Mouse (Mus musculus) heart, embryonic 12.5 days (tissue): ENCODE data around the gene Exoc3. TPM values are rescaled to one million over a fixed set of nuclear protein-coding genes. Genes with fewer than 3 reads are reported as not detected.

ENCODE experiments used
- ATAC-seq: fragments of 200-750 bp; cut with Nextera tagmentation; 2 replicates; pipeline ENCODE4 v1.8.0; 2017; ENCODE audit warnings: moderate TSS enrichment, moderate library complexity; ENCODE audit not compliant: insufficient number of reproducible peaks, low FRiP score
- H3K27ac ChIP-seq: fragments of 300-500 bp; sonication (generic); 2 replicates; pipeline ENCODE4 v1.5.1; 2016; ENCODE audit warnings: mild to moderate bottlenecking, moderate library complexity; ENCODE audit not compliant: poor library complexity, severe bottlenecking
- H3K27me3 ChIP-seq: fragments of 300-500 bp; sonication (generic); replicated peaks from 2 replicates; pipeline ENCODE4 v1.6.1; 2016; ENCODE audit warnings: mild to moderate bottlenecking, moderate library complexity
- H3K36me3 ChIP-seq: fragments of 300-500 bp; sonication (generic); 2 replicates; pipeline ENCODE4 v1.6.1; 2016; ENCODE audit warnings: mild to moderate bottlenecking, moderate library complexity
- H3K4me1 ChIP-seq: fragments of 300-500 bp; sonication (generic); replicated peaks from 2 replicates; pipeline ENCODE4 v1.6.1; 2016; ENCODE audit warnings: mild to moderate bottlenecking
- H3K4me2 ChIP-seq: fragments of 300-500 bp; sonication (generic); 2 replicates; pipeline ENCODE4 v1.6.1; 2016; ENCODE audit warnings: mild to moderate bottlenecking, moderate library complexity
- H3K4me3 ChIP-seq: fragments of 300-500 bp; sonication (generic); 2 replicates; pipeline ENCODE4 v1.5.1; 2016; ENCODE audit warnings: mild to moderate bottlenecking
- H3K9ac ChIP-seq: fragments of 300-500 bp; sonication (generic); 2 replicates; pipeline ENCODE4 v1.6.1; 2016; ENCODE audit warnings: mild to moderate bottlenecking, moderate library complexity
- H3K9me3 ChIP-seq: fragments of 300-500 bp; sonication (generic); replicated peaks from 2 replicates; pipeline ENCODE4 v1.6.1; 2016; ENCODE audit warnings: mild to moderate bottlenecking, moderate library complexity
- WGBS: fragments of 180-500 bp; shearing (Covaris S2); methylation state at CpG from one replicate; pipeline ENCODE4 v1.1.7; 2016; 5-methylcytosine and 5-hydroxymethylcytosine counted together
- polyA plus RNA-seq: library from polyadenylated mRNA; unstranded; fragments of >200 nt; fragmentation: Nextera tagmentation; extraction: Ambion mirVana; gene quantifications from 2 replicates; pipeline ENCODE4 v1.2.1, GENCODE M21; 2016

Exoc3 gene
- polyA plus RNA-seq, 1 experiment from 2014 or later = 51.0 TPM

DNA sequence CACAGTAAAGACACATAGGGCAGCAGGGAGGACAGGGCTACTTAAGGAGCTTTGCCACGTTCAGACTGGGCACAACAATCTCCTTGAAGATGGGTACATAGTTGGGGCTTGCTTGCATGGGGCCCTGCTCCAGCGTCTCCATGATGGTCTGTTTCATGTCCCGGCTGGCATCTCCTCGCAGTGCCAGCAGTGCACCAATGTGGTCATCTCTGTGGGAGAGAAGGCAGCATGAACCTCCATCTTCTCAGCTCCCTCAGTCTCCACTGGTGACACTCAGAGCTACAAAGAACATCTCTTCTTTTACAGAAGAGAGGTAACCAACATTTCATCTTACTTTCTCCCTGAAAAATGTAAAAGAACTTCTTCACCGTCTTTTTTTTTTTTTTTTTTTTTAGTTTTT, 36.5 kb downstream of the Exoc3 start:
- peaks cover 61% of the 10 kb centered on the region for H3K36me3 ChIP-seq

DNA sequence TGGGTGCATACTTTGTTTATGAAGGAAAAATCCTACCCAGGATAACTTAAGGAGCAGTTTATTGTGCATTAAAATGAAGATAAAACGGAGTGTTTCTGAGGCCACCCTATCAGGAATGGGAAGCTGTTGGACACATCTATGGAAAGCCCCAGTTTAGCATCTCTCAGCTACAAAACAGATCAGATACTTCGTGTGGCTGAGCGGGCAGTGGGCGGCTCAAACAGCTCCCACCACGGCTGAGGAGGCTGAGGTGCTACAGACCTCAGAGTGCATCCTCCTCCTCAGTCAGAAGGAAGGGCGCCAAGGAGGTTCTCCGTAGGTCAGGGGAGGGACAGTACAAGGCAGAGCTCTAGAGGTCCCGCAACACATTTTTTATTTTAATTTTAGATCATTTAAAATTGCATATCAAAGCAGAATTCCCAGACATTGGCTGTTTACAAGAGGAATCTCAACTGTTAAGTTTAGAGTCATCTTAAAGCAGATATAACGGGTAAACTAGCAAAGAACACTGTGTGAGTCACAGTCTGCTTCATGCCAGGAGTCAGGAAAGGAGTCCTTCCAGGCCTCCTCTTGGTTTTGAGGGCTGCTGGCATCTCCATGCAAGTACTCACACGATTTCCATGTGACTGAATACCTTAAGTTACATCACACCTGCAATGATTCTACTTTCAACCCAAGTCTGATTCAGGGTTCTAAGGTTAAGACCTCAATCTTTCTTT, 38.9 kb downstream of the Exoc3 start:
- H3K9me3 ChIP-seq = no peaks in the 10 kb centered on the region
- H3K4me1 ChIP-seq = peaks cover 11% of the 10 kb centered on the region; the same call in 1 of the 2 replicates
- H3K27ac ChIP-seq = no peak overlapping the region
- no peaks in the 10 kb centered on the region for H3K27me3 ChIP-seq
- H3K4me3 ChIP-seq = no peak overlapping the region
- H3K9ac ChIP-seq = no peak overlapping the region
- H3K36me3 ChIP-seq = peaks cover 47% of the 10 kb centered on the region
- ATAC-seq = no peak
- 79% methylated on average over 10 of the region's 10 CpGs for WGBS
- no peak overlapping the region for H3K4me2 ChIP-seq

More for the DNA sequence above, 36.5 kb downstream of the Exoc3 start:
- Histone ChIP-seq H3K4me2 (no peak overlapping the region), H3K4me3 (no peak overlapping the region), H3K4me1 (peaks cover 2% of the 10 kb centered on the region; the same call in 1 of the 2 replicates), H3K27ac (no peak overlapping the region), H3K27me3 (no peaks in the 10 kb centered on the region), H3K9ac (no peak overlapping the region), H3K9me3 (no peaks in the 10 kb centered on the region)
- WGBS = 90% methylated on average over 5 of the region's 5 CpGs
- ATAC-seq = no peak

- Histone ChIP-seq H3K4me3 (no peak overlapping the region), H3K36me3 (peaks cover 28% of the 10 kb centered on the region), H3K4me2 (no peak overlapping the region), H3K9me3 (no peaks in the 10 kb centered on the region), H3K27ac (no peak overlapping the region), H3K4me1 (peaks cover 11% of the 10 kb centered on the region; the same call in 1 of the 2 replicates), H3K27me3 (no peaks in the 10 kb centered on the region), H3K9ac (no peak overlapping the region)
- WGBS = 72% methylated on average over 2 of the region's 2 CpGs
- ATAC-seq = no peak
Observed at GRCm38 (mm10) chr13:74167492-74167891, 41.0 kb downstream of the Exoc3 start.

DNA sequence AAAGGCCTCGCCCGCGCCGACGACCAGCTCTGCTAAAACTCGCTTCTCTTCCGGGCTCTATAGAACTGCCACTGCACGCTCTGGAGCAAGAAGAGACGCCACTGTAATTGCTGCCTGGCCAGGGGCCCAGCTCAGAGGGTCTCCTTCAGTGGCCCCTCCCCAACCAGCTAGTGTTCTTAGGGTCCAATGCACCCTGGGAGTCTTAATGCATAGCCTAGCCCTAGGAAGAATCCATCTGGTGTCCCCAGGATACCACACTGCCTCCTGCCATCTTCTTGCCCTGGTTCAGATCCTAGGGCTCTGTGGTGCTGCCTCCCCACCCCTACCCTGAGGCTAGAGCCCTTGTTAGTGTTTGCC, 41.5 kb downstream of the Exoc3 start:
- Histone ChIP-seq H3K4me3 (peak overlapping the region; percentile 60), H3K9ac (peak overlapping the region; percentile 71), H3K36me3 (peaks cover 24% of the 10 kb centered on the region), H3K4me1 (peaks cover 11% of the 10 kb centered on the region; the same call in 1 of the 2 replicates), H3K27me3 (no peaks in the 10 kb centered on the region), H3K4me2 (peak overlapping the region; percentile 84), H3K27ac (no peak overlapping the region), H3K9me3 (no peaks in the 10 kb centered on the region)
- 24% methylated on average over 9 of the region's 9 CpGs for WGBS
- peak; percentile 5; the same call in 1 of the 2 replicates for ATAC-seq

GRCm38 (mm10) chr13:74166348-74167056, 42.0 kb downstream of the Exoc3 start:
- H3K36me3 ChIP-seq = peaks cover 19% of the 10 kb centered on the region
- H3K4me1 ChIP-seq = peaks cover 11% of the 10 kb centered on the region; the same call in 1 of the 2 replicates
- peak overlapping the region; percentile 84 for H3K4me2 ChIP-seq
- ATAC-seq = peak; percentile 76
- H3K9ac ChIP-seq = peak overlapping the region; percentile 71
- no peak overlapping the region for H3K27ac ChIP-seq
- no peaks in the 10 kb centered on the region for H3K9me3 ChIP-seq
- H3K27me3 ChIP-seq = no peaks in the 10 kb centered on the region
- 9% methylated on average over 19 of the region's 19 CpGs for WGBS
- peak overlapping the region; percentile 60 for H3K4me3 ChIP-seq

- 57% methylated on average over 2 of the region's 2 CpGs for WGBS
- H3K36me3 ChIP-seq = no peaks in the 10 kb centered on the region
- H3K4me2 ChIP-seq = no peak overlapping the region
- H3K4me3 ChIP-seq = no peak overlapping the region
- H3K9ac ChIP-seq = no peak overlapping the region
- H3K4me1 ChIP-seq = no peaks in the 10 kb centered on the region; the same call in 1 of the 2 replicates
- no peaks in the 10 kb centered on the region for H3K9me3 ChIP-seq
- H3K27ac ChIP-seq = no peak overlapping the region
- ATAC-seq = no peak
- no peaks in the 10 kb centered on the region for H3K27me3 ChIP-seq
Observed at GRCm38 (mm10) chr13:74147327-74147726, 61.2 kb downstream of the Exoc3 start.

DNA sequence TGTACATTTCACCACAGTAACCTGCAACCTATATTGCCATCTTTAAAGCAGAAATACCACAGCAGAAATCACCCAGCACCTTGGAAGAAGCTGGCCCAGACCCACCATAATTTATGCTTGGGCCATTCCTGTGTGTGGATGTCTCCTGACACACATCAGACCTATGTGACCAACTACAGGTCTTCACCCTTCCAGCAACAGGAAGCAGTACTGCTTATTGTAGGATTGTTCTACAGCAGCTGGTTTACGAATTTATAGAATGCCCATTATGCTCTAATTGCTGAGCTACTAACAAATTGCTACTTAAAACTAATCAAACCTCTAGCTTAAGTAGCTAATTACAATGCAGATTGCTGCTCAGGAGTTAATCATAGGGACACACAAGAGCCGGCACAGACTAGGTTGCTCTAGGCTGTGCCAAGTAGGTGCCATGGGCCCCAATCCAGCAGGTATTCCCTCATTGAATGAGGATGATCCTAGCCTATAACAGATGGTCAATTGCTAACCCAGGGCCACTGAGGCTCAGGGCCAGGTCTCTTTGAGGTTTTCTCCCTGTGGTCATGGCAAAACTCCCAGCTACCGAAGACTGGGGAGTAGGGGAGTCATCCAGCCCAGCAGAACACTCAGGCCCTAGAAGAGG, 62.4 kb downstream of the Exoc3 start:
- 83% methylated on average over 3 of the region's 3 CpGs for WGBS
- Histone ChIP-seq H3K27ac (no peak overlapping the region), H3K4me2 (no peak overlapping the region), H3K9me3 (no peaks in the 10 kb centered on the region), H3K4me1 (no peaks in the 10 kb centered on the region; the same call in 1 of the 2 replicates), H3K9ac (no peak overlapping the region), H3K4me3 (no peak overlapping the region), H3K36me3 (no peaks in the 10 kb centered on the region), H3K27me3 (no peaks in the 10 kb centered on the region)
- ATAC-seq = no peak

DNA sequence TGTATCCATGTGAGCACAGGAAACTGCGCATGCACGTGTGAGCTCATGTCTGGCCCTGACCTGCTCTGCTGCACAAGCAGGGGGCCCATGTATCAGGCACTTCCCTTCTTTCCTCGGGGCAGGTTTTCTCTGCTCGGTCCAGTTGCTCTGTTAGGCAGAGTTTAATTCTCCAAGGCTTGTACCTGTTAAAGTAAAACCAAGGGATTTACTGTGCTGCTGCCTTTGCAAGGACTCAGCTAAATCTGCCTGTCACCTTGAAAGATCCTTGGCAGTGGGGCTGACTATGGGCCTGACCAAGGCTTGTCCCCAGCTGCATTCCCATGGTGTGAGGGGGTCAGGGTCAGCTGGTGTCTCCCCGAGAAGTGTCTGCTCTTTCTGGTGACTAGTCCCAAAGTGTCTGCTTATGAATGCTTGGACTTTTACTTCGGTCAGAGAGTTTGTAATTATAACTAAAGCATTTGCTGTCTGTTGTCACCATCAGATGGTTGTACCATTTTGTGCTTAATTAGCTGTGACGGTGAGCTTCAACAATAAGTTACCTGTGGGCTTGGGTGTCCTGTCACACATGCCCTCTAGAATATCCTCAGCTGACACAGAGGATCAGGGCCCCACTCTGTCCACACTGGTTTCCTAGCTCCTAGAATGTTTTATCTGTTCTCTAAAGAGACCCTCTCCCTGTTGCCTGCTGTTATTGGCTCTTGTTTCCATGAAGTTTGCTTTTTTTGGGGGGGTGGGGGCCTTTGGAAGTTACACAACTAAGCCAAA, 64.2 kb downstream of the Exoc3 start:
- WGBS = 74% methylated on average over 7 of the region's 7 CpGs
- Histone ChIP-seq H3K27me3 (no peaks in the 10 kb centered on the region), H3K4me3 (no peak overlapping the region), H3K4me2 (no peak overlapping the region), H3K27ac (no peak overlapping the region), H3K36me3 (no peaks in the 10 kb centered on the region), H3K9me3 (no peaks in the 10 kb centered on the region), H3K9ac (no peak overlapping the region), H3K4me1 (no peaks in the 10 kb centered on the region; the same call in 1 of the 2 replicates)
- ATAC-seq = no peak

DNA sequence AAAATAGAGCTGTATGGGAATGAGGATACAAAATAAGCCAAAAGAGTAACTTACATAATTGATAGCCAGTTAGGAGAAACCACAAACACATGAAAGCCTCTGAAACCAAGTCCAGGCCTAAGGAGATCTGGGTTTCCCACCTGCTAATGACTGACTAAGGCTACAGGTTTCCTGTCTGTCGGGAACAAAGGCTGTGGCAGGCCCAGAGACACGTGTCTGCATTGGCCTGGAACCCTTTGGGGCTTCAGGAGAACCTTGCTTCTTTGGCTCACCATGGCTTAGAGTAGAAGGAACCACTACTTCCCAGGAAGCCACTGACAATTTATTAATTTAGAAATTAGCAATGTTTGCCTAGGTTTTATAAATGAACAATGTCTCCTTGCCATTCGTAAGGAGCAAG, 65.2 kb downstream of the Exoc3 start:
- ATAC-seq = no peak
- Histone ChIP-seq H3K9ac (no peak overlapping the region), H3K36me3 (no peaks in the 10 kb centered on the region), H3K4me3 (no peak overlapping the region), H3K4me1 (no peaks in the 10 kb centered on the region; the same call in 1 of the 2 replicates), H3K4me2 (no peak overlapping the region), H3K27me3 (no peaks in the 10 kb centered on the region), H3K9me3 (no peaks in the 10 kb centered on the region), H3K27ac (no peak overlapping the region)
- WGBS = 68% methylated on average over 3 of the region's 3 CpGs

DNA sequence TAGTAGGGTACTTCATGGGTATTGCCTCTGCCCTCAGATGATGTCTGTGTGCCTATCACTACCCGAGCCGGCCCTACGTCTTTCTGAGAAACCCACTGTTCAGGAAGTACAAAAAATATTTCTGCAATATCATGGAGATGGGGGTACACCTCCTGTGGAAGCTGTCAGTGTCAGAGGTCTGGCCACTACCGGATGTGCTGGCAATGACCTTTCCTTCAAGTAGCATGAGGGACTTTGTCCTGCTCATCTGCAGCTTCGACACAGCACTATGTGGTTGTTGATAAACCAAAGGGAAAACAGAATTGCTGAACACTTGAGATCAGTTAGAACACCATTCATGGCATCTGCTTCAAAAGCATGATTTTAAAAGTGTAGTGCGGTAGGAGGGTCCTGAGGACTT, 67.7 kb downstream of the Exoc3 start:
- Histone ChIP-seq H3K27me3 (no peaks in the 10 kb centered on the region), H3K4me2 (no peak overlapping the region), H3K36me3 (no peaks in the 10 kb centered on the region), H3K27ac (no peak overlapping the region), H3K4me3 (no peak overlapping the region), H3K9ac (no peak overlapping the region), H3K9me3 (no peaks in the 10 kb centered on the region), H3K4me1 (no peaks in the 10 kb centered on the region; the same call in 1 of the 2 replicates)
- 85% methylated on average over 6 of the region's 6 CpGs for WGBS
- no peak for ATAC-seq
